Mouse (Mus musculus): ENCODE measurements around the gene Foxred2. TPM values are rescaled to one million over a fixed set of nuclear protein-coding genes. Genes with fewer than 3 reads are reported as not detected.

Foxred2 gene
- polyA plus RNA-seq, 1 experiment from 2014 or later = 3.7 TPM

DNA sequence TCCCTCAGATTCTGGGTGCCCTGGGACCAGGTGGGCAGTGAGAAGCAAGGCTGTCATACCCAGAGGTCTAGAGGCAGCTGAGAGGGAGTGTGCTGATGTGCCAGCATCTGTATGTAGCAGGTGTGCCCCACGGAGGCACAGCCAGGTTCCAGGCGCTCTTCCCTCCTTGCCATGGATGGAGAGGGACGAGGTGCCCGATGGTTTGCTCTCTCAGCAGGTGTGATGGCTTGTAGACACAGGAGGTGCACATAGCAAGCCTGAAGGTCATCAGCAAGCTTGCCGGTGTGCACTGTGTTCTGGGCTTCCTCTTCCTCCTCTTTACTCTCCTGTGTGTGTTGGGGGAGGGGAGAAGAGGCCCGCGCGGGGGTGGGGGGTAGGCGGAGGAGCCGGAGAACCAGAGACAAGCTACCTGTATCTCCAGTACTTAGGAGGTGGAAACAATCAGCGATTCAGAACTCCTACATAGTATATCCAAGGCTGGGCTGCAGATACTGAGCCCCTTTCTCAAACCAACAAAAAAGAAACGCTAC is 52.1 kb downstream of the Foxred2 start:
- H3K4me2 ChIP-seq (ENCODE audit: low read depth, low read length) = peak overlapping the region; percentile 53; the same call in 1 of the 2 replicates
- no peaks in the 10 kb centered on the region for H3K36me3 ChIP-seq (ENCODE audit: control insufficient read depth, insufficient read depth, low read length)
- H3K27me3 ChIP-seq (ENCODE audit: control insufficient read depth, insufficient read depth, low read depth, low read length) = no peaks in the 10 kb centered on the region
- H3K9me3 ChIP-seq (ENCODE audit: control insufficient read depth, low read length) = no peaks in the 10 kb centered on the region
- peak overlapping the region; percentile 34 for H3K9ac ChIP-seq (ENCODE audit: low read length)
- peak overlapping the region; percentile 95 for H3K27ac ChIP-seq (ENCODE audit: low read length)
- WGBS = 17% methylated on average over 12 of the region's 12 CpGs
- no peak for ATAC-seq (ENCODE audit: low read depth)
- H3K4me1 ChIP-seq (replicated peaks; ENCODE audit: control insufficient read depth, insufficient read depth, low read length) = peaks cover 37% of the 10 kb centered on the region
- H3K4me3 ChIP-seq (ENCODE audit: low read length) = no peak overlapping the region

DNA sequence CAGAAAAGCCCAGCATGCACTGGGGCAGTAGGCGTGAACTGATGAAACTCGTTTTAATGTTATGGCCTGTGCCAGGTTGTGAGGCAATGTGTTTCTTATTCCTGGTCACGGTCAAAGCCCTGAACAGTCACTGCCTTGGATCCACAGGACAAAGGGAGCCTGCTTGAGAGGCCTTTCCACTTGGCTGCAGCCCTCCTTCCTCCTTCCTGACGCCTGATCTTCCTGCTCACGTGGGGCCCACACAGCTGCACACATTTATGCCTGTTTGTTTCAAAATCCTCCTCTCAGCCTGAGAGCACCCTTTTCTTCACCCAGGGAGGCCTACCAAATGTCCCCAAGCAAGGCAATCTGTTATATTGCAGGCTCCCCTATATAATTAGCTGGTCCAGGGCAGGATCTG is 53.3 kb downstream of the Foxred2 start:
- no peak for ATAC-seq (ENCODE audit: low read depth)
- Histone ChIP-seq H3K27me3 (ENCODE audit: control insufficient read depth, insufficient read depth, low read depth, low read length) (no peaks in the 10 kb centered on the region), H3K27ac (ENCODE audit: low read length) (peak overlapping the region; percentile 38), H3K4me2 (ENCODE audit: low read depth, low read length) (no peak overlapping the region), H3K4me1 (replicated peaks; ENCODE audit: control insufficient read depth, insufficient read depth, low read length) (peaks cover 33% of the 10 kb centered on the region), H3K9me3 (ENCODE audit: control insufficient read depth, low read length) (no peaks in the 10 kb centered on the region), H3K9ac (ENCODE audit: low read length) (no peak overlapping the region), H3K36me3 (ENCODE audit: control insufficient read depth, insufficient read depth, low read length) (no peaks in the 10 kb centered on the region), H3K4me3 (ENCODE audit: low read length) (no peak overlapping the region)
- 40% methylated on average over 5 of the region's 5 CpGs for WGBS

DNA sequence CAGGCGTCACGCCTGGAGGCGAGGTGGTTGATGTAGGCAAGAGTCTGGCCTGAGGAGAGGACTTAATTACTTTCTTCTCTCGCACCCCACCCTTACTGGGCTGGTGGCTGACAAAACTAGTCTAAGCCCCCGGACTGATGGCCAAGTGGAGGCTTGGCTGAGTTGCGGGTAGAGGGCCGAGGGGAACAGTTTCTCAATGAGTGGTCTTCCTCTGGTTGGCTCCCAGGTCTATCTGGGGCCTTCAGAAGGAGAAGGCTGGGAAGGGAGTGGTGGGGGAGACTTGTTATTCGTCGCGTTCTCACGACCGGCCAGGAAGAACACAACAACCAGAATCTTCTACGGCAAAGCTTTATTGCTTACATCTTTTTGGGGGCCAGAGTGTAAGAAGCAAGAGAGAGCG is 61.6 kb downstream of the Foxred2 start:
- WGBS = 82% methylated on average over 13 of the region's 14 CpGs

DNA sequence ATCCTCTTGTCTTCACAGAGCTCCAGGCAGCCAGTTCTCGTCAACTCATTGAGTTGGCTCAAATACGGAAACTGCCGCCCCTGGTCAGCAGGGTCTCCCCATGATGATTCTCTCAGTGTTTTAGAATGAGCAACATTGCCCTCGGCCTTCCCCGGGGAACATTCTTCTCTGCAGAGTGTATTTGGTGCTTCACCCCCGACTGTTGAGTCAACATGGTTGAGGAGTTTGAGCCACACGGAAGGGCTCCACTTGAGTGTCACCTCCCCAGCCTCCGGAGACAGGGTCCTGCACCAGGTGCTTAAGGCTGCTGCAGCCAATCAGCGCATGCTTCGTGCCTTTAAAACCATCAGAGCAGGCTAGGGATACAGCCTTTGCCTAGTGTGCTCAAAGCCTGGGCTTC is 63.2 kb downstream of the Foxred2 start:
- WGBS = 44% methylated on average over 10 of the region's 10 CpGs
- peak overlapping the region; percentile 74 for H3K27ac ChIP-seq (ENCODE audit: low read length)
- peak; percentile 84 for ATAC-seq (ENCODE audit: low read depth)

More for the DNA sequence above, 61.6 kb downstream of the Foxred2 start:
- Histone ChIP-seq H3K4me1 (replicated peaks; ENCODE audit: control insufficient read depth, insufficient read depth, low read length) (peaks cover 16% of the 10 kb centered on the region), H3K27me3 (ENCODE audit: control insufficient read depth, insufficient read depth, low read depth, low read length) (no peaks in the 10 kb centered on the region), H3K4me3 (ENCODE audit: low read length) (no peak overlapping the region), H3K9me3 (ENCODE audit: control insufficient read depth, low read length) (no peaks in the 10 kb centered on the region), H3K9ac (ENCODE audit: low read length) (no peak overlapping the region), H3K4me2 (ENCODE audit: low read depth, low read length) (no peak overlapping the region), H3K36me3 (ENCODE audit: control insufficient read depth, insufficient read depth, low read length) (no peaks in the 10 kb centered on the region), H3K27ac (ENCODE audit: low read length) (no peak overlapping the region)
- no peak for ATAC-seq (ENCODE audit: low read depth)

DNA sequence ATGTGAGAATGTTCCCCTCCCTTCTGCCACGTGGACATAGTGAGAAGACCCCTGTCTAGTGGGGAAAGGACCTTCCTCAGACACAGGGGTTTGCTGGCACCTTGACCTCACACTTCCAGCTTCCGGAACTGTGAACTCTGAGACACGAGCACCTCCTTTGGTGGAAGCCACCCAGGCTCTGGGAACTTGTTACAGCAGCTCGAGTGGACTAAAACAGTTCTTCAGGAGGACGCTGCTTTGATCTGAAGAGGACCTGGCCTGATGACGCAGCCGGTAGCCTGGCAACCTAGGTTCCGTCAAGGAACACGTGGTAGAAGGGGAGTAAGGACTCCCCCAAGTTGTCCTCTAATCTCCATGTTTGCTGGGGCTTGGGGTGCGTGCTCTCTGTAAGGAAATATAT is 64.1 kb downstream of the Foxred2 start:
- no peak overlapping the region for H3K9ac ChIP-seq (ENCODE audit: low read length)
- H3K4me3 ChIP-seq (ENCODE audit: low read length) = no peak overlapping the region
- no peak overlapping the region for H3K4me2 ChIP-seq (ENCODE audit: low read depth, low read length)
- peaks cover 18% of the 10 kb centered on the region for H3K4me1 ChIP-seq (replicated peaks; ENCODE audit: control insufficient read depth, insufficient read depth, low read length)
- H3K27me3 ChIP-seq (ENCODE audit: control insufficient read depth, insufficient read depth, low read depth, low read length) = no peaks in the 10 kb centered on the region
- ATAC-seq (ENCODE audit: low read depth) = no peak
- no peaks in the 10 kb centered on the region for H3K9me3 ChIP-seq (ENCODE audit: control insufficient read depth, low read length)
- WGBS = 54% methylated on average over 10 of the region's 10 CpGs
- peak overlapping the region; percentile 74 for H3K27ac ChIP-seq (ENCODE audit: low read length)
- no peaks in the 10 kb centered on the region for H3K36me3 ChIP-seq (ENCODE audit: control insufficient read depth, insufficient read depth, low read length)

More for the DNA sequence above, 63.2 kb downstream of the Foxred2 start:
- no peak overlapping the region for H3K4me3 ChIP-seq (ENCODE audit: low read length)
- peaks cover 16% of the 10 kb centered on the region for H3K4me1 ChIP-seq (replicated peaks; ENCODE audit: control insufficient read depth, insufficient read depth, low read length)
- H3K9me3 ChIP-seq (ENCODE audit: control insufficient read depth, low read length) = no peaks in the 10 kb centered on the region
- no peaks in the 10 kb centered on the region for H3K36me3 ChIP-seq (ENCODE audit: control insufficient read depth, insufficient read depth, low read length)
- H3K9ac ChIP-seq (ENCODE audit: low read length) = peak overlapping the region; percentile 36
- no peaks in the 10 kb centered on the region for H3K27me3 ChIP-seq (ENCODE audit: control insufficient read depth, insufficient read depth, low read depth, low read length)
- H3K4me2 ChIP-seq (ENCODE audit: low read depth, low read length) = no peak overlapping the region

DNA sequence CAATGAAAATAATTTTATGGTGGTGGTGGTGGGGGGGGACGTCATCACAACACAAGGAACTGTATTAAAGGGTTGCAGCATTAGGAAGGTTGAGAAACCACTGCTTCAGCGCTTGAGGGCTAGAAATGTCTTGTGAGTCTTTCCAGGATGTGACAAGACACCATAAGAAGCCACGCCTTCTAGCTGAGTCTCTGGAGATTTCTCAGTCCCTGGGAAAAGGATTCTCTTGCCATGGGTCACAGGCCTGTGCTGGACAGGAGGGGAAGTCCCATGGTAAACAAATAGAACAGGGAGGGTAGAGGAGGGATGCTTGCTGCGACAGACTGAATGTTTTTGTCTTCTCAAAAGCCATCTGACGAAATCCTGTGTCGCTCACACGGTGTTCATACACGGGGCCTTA is 64.8 kb downstream of the Foxred2 start:
- Histone ChIP-seq H3K36me3 (ENCODE audit: control insufficient read depth, insufficient read depth, low read length) (no peaks in the 10 kb centered on the region), H3K4me1 (replicated peaks; ENCODE audit: control insufficient read depth, insufficient read depth, low read length) (peaks cover 18% of the 10 kb centered on the region), H3K4me2 (ENCODE audit: low read depth, low read length) (no peak overlapping the region), H3K27me3 (ENCODE audit: control insufficient read depth, insufficient read depth, low read depth, low read length) (no peaks in the 10 kb centered on the region), H3K9me3 (ENCODE audit: control insufficient read depth, low read length) (no peaks in the 10 kb centered on the region), H3K4me3 (ENCODE audit: low read length) (no peak overlapping the region), H3K27ac (ENCODE audit: low read length) (peak overlapping the region; percentile 55; the same call in 1 of the 2 replicates), H3K9ac (ENCODE audit: low read length) (no peak overlapping the region)
- WGBS = 63% methylated on average over 8 of the region's 8 CpGs
- ATAC-seq (ENCODE audit: low read depth) = peak; percentile 44; the same call in 1 of the 2 replicates

Other genes starting within 250 kb of the Foxred2 start
- 0.15 TPM in 1 of 2 replicates, not detected in the other for gene Apol9b, start 227.7 kb downstream of the Foxred2 start, polyA plus RNA-seq (2015; fragmentation: Nextera tagmentation; extraction: Ambion mirVana)
- gene Apol8, start 199.7 kb downstream of the Foxred2 start, polyA plus RNA-seq (2015; fragmentation: Nextera tagmentation; extraction: Ambion mirVana) = 0.10 and 0.20 TPM in 2 replicates
- 71.7 and 77.6 TPM in 2 replicates for gene Myh9, start 114.5 kb downstream of the Foxred2 start, polyA plus RNA-seq (2015; fragmentation: Nextera tagmentation; extraction: Ambion mirVana)
- gene Txn2, start 27.7 kb downstream of the Foxred2 start, polyA plus RNA-seq (2015; fragmentation: Nextera tagmentation; extraction: Ambion mirVana) = 182 and 185 TPM in 2 replicates
- gene Eif3d, start 14.1 kb upstream of the Foxred2 start, polyA plus RNA-seq (2015; fragmentation: Nextera tagmentation; extraction: Ambion mirVana) = 166 and 170 TPM in 2 replicates
- 0.05 TPM in 1 of 2 replicates, not detected in the other for gene Cacng2, start 163.3 kb upstream of the Foxred2 start, polyA plus RNA-seq (2015; fragmentation: Nextera tagmentation; extraction: Ambion mirVana)
- 89.4 and 90.1 TPM in 2 replicates for gene Ift27, start 217.4 kb upstream of the Foxred2 start, polyA plus RNA-seq (2015; fragmentation: Nextera tagmentation; extraction: Ambion mirVana)
- gene Pvalb, start 249.7 kb upstream of the Foxred2 start, polyA plus RNA-seq (2015; fragmentation: Nextera tagmentation; extraction: Ambion mirVana) = 0.21 TPM in 1 of 2 replicates, not detected in the other

All from lung, embryonic 16.5 days (tissue).